Mouse (Mus musculus) heart, adult 2 months (tissue): ENCODE data around the gene Son. TPM values are rescaled to one million over a fixed set of nuclear protein-coding genes. Genes with fewer than 3 reads are reported as not detected.

Experiments
- DNase-seq, 2 experiments: peaks; one replicate each; pipeline ENCODE4 v3.0.0; 2021
- H3K27ac ChIP-seq: fragments of 200-600 bp; 2 replicates; pipeline ENCODE4 v1.8.1; 2022
- H3K27me3 ChIP-seq: fragments of 200-500 bp; 2 replicates; pipeline ENCODE4 v1.6.1; 2012; ENCODE audit warnings: mild to moderate bottlenecking, low read length, inconsistent platforms, mixed read lengths; ENCODE audit not compliant: control insufficient read depth, insufficient read depth
- H3K36me3 ChIP-seq: fragments of 200-500 bp; 2 replicates; pipeline ENCODE4 v1.6.1; 2012; ENCODE audit warnings: low read length, inconsistent platforms; ENCODE audit not compliant: control insufficient read depth, insufficient read depth
- H3K4me1 ChIP-seq: fragments of 200-500 bp; 2 replicates; pipeline ENCODE4 v1.6.1; 2011; ENCODE audit warnings: low read length; ENCODE audit not compliant: control insufficient read depth, insufficient read depth
- H3K4me3 ChIP-seq: fragments of 200-600 bp; 2 replicates; pipeline ENCODE4 v1.8.1; 2022
- H3K79me2 ChIP-seq: fragments of 200-500 bp; replicated peaks from 2 replicates; pipeline ENCODE4 v1.6.1; 2012; ENCODE audit warnings: mild to moderate bottlenecking, inconsistent platforms, low read length, moderate library complexity, mixed read lengths; ENCODE audit not compliant: control insufficient read depth, insufficient read depth
- H3K9ac ChIP-seq: fragments of 200-500 bp; 2 replicates; pipeline ENCODE4 v1.6.1; 2012; ENCODE audit warnings: low read depth, mild to moderate bottlenecking, control low read depth, inconsistent platforms, low read length, mixed read lengths
- CTCF ChIP-seq: fragments of 200-600 bp; IDR thresholded peaks from 2 replicates; pipeline ENCODE4 v1.8.1; 2022; ENCODE audit warnings: antibody characterized with exemption, mild to moderate bottlenecking, moderate library complexity
- EP300 ChIP-seq: fragments of 200-500 bp; IDR thresholded peaks from 2 replicates; pipeline ENCODE4 v1.6.1; 2011; ENCODE audit warnings: low read depth, low read length, control low read depth; ENCODE audit not compliant: insufficient read depth
- POLR2A ChIP-seq: fragments of 200-500 bp; IDR thresholded peaks from 2 replicates; pipeline ENCODE4 v1.6.1; 2011; ENCODE audit warnings: mild to moderate bottlenecking, low read depth, low read length, control low read depth; ENCODE audit not compliant: insufficient read depth
- WGBS: fragments of 180-500 bp; shearing (Covaris S2); methylation state at CpG from one replicate; pipeline ENCODE4 v1.1.7; 2018; 5-methylcytosine and 5-hydroxymethylcytosine counted together
- intact Hi-C: fragments of 180-260 bp; cut with DNase I; formaldehyde crosslinking; loops from one replicate; pipeline ENCODE4 v1.15.1; 2025
- polyA plus RNA-seq: library from polyadenylated mRNA; depleted of rRNA; stranded (reverse); fragments of >200 nt; gene quantifications from 2 replicates; pipeline ENCODE4 v1.2.3, GENCODE M21; 2012
- total RNA-seq, 2 experiments: library from RNA; stranded (reverse); gene quantifications; 2 replicates each; pipeline ENCODE4 v1.2.3; 2021

The Son gene
- total and polyA plus RNA-seq, 3 experiments, result 111 to 135 (median 134) TPM

DNA sequence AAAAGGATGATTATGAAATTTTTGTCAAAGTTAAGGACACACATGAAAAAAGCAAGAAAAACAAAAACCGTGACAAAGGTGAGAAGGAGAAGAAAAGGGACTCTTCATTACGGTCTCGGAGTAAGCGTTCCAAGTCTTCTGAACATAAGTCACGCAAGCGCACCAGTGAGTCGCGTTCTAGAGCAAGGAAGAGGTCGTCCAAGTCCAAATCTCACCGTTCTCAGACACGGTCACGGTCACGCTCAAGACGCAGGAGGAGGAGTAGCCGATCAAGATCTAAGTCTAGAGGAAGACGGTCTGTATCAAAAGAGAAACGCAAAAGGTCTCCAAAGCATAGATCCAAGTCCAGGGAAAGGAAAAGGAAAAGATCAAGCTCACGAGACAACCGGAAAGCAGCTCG, 12.5 kb downstream of the Son start:
- H3K4me3 ChIP-seq, result no peak overlapping the region

DNA sequence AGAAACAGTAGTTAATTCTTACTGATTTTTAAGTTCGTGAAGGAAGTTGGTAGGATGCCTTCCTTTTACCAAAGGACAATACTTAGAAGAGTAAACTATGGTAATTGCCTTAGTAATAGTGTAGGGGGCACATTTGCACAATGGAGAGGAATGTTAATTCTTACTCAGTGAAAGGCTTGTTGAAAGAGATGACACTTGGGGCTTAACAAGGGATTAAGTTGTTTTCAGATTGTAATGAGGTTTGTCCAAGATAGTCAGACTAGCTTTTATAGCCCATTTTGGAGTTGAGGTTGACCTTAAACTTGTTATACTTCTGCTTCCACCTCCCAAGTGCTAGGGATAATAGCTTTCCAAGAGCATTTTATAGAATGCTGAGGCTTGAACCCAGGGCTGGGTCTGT, 14.1 kb downstream of the Son start:
- no peak for DNase-seq
- H3K4me3 ChIP-seq, result no peak overlapping the region
- intact Hi-C loops, result no loop called here
- peaks cover 73% of the 10 kb centered on the region for H3K36me3 ChIP-seq
- H3K79me2 ChIP-seq, result peaks cover 9% of the 10 kb centered on the region; the same call in 1 of the 2 replicates
- TF ChIP-seq EP300, result no peak
- no peak for TF ChIP-seq POLR2A
- no peak for TF ChIP-seq CTCF
- H3K27me3 ChIP-seq, result no peaks in the 10 kb centered on the region
- H3K9ac ChIP-seq, result no peak overlapping the region
- 52% methylated on average over 1 of the region's 1 CpGs for WGBS
- no peak overlapping the region for H3K27ac ChIP-seq
- H3K4me1 ChIP-seq, result peaks cover 11% of the 10 kb centered on the region

More for the DNA sequence above, 12.5 kb downstream of the Son start:
- intact Hi-C loops, result no loop called here
- TF ChIP-seq EP300, result no peak
- no peak for TF ChIP-seq POLR2A
- TF ChIP-seq CTCF, result no peak
- Histone ChIP-seq H3K27me3 (no peaks in the 10 kb centered on the region), H3K27ac (no peak overlapping the region), H3K36me3 (peaks cover 60% of the 10 kb centered on the region), H3K4me1 (peaks cover 11% of the 10 kb centered on the region), H3K79me2 (peaks cover 15% of the 10 kb centered on the region), H3K9ac (no peak overlapping the region)
- DNase-seq, result no peak
- 96% methylated on average over 20 of the region's 20 CpGs for WGBS

DNA sequence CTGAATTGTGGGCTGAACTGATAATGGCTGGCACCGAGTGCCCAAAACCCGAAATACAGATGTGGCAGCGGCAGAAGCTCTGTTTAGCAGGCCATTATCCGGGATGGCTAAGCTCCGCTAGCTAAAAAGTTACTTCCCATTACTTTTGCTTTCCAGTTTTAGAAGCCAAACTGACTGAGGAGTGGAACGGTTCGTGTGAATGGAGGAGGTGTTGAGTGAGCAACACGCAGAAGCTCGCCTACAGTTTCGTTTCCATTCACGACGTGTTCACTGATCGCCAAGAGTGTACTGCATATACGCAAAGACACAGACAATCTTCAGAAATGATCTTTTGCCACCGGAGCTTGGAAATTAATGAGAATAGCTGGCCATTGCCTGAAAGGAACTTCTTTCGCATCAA, 15.0 kb downstream of the Son start:
- TF ChIP-seq POLR2A (no peak), CTCF (no peak), EP300 (no peak)
- Histone ChIP-seq H3K4me3 (no peak overlapping the region), H3K27ac (no peak overlapping the region), H3K36me3 (peaks cover 76% of the 10 kb centered on the region), H3K9ac (no peak overlapping the region), H3K27me3 (no peaks in the 10 kb centered on the region), H3K79me2 (peaks cover 6% of the 10 kb centered on the region; the same call in 1 of the 2 replicates), H3K4me1 (peaks cover 11% of the 10 kb centered on the region)
- intact Hi-C loops, result loop anchor here (2.0 kb wide), 1 partner anchor 16 kb away; the partner anchor contains the start of genes Gart and Son
- DNase-seq, result no peak
- WGBS, result 58% methylated on average over 16 of the region's 16 CpGs

DNA sequence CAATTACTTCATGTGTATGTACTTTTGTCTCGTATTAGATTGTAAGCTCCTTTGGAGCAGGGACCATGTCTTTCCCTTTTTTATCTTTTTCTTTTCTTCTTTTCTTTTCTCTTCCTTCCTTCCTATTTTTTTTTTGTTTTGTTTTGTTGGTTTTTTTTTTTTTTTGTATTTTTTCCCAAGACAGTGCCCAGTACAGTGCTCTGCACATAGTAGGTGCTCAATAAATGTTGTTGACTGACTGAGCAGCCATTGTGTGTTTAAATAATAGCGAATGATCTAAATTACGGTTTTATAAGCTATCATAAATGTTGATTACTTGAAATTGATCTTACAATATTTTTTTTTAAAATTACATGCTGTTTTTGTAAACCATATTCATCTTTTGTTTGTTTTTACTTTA, 16.5 kb downstream of the Son start:
- intact Hi-C loops, result loop anchor here (2.0 kb wide), 1 partner anchor 17 kb away; the partner anchor contains the start of genes Gart and Son
- Histone ChIP-seq H3K36me3 (peaks cover 72% of the 10 kb centered on the region), H3K9ac (no peak overlapping the region), H3K27ac (no peak overlapping the region), H3K4me3 (no peak overlapping the region), H3K79me2 (peaks cover 1% of the 10 kb centered on the region; the same call in 1 of the 2 replicates), H3K27me3 (no peaks in the 10 kb centered on the region), H3K4me1 (peaks cover 8% of the 10 kb centered on the region)
- DNase-seq, result no peak
- TF ChIP-seq POLR2A (no peak), CTCF (no peak), EP300 (no peak)
- WGBS, result 89% methylated on average over 3 of the region's 3 CpGs

DNA sequence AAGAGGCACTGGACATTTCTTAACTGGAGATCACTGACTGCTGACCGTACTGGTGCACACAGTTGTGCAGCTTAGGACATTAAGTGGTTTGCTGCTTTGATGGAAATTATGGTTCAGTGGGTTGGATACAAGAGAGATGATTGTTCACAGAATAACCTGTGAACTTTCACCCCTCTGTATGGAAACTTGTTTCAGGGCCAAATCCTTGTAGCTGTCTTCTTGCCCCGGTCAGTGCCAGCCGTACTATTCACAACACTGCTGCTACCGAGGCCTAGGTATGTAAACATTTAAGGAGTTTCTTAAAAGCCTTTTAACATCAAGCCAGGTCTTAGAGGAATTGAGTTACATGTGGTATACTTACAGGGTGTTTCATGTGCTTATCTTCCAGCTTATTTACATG, 27.2 kb downstream of the Son start:
- Histone ChIP-seq H3K9ac (no peak overlapping the region), H3K27ac (no peak overlapping the region), H3K79me2 (no peaks in the 10 kb centered on the region; the same call in 1 of the 2 replicates), H3K36me3 (peaks cover 21% of the 10 kb centered on the region), H3K4me1 (no peaks in the 10 kb centered on the region), H3K27me3 (no peaks in the 10 kb centered on the region), H3K4me3 (no peak overlapping the region)
- WGBS, result 53% methylated on average over 4 of the region's 4 CpGs
- no peak for DNase-seq
- intact Hi-C loops, result no loop called here
- TF ChIP-seq EP300 (no peak), CTCF (no peak), POLR2A (no peak)

DNA sequence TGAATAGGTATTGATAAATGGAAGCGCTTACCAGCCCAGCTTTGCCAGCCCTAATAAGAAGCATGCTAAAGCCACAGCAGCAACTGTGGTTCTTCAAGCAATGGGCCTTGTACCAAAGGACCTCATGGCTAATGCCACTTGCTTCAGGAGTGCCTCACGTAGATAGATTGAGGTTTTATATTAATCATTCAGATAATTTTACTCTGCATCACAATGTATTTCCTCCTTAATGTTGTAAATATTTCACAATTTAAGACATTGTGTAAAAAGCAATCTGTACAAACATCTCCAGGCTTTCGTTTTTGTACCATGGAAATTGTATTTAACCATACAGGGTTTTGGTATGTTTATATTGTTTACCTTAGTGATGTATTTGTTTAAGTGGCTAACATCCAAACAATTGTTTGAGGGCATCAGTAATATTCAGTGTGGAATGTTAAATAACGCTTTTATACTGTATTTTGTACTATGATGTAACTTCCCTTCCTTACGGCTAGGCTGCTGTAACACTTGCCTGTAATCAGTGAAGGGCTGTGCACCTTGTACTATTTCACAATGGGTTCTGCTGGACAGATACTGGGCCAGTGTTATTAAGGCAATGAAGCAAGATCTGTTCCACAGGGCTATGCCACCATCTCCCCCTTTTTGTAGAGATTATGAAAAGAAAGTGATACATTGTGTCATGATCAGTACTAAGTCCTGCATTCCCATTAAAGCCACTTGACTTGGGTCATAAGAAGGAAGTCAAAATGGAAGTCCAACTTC, 31.0 kb downstream of the Son start:
- no peak overlapping the region for H3K27ac ChIP-seq
- H3K36me3 ChIP-seq, result peaks cover 18% of the 10 kb centered on the region
- no peaks in the 10 kb centered on the region for H3K27me3 ChIP-seq
- 76% methylated on average over 5 of the region's 5 CpGs for WGBS
- H3K4me1 ChIP-seq, result no peaks in the 10 kb centered on the region
- H3K79me2 ChIP-seq, result no peaks in the 10 kb centered on the region
- TF ChIP-seq POLR2A, result no peak
- TF ChIP-seq CTCF, result no peak
- no peak for TF ChIP-seq EP300
- intact Hi-C loops, result no loop called here
- DNase-seq, result no peak
- no peak overlapping the region for H3K4me3 ChIP-seq
- H3K9ac ChIP-seq, result no peak overlapping the region
